ENCODE assay signal across 30 mouse cellular contexts in the genomic region with DNA sequence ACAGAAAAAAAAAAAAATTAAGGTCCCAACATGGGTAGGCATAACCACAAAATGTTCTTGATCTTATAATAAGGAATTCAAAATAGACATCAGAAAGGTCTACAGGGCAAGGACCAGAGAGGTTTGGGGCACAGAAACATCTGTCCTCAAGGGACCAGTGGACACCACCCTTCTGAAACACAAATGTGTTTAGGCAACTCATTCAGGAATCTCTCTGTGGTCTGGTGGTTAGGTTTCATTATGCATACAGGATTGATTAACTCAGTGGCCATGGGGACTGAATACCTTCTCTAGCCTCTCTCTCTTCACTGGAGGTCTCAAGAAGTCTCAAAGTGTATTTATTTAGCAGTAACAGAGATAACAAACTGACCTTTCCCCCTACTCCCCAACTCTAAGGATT.
"Had no signal": no experiment of that assay in that cellular context is flagged by ENCODE, and none has a peak within 500 bp of the region (broad histone marks: within the 10 kb centered on the region; RNA-seq: fewer than 3 reads in every experiment).

No protein-coding gene starts in this region.

- H3K9me3 ChIP-seq: limb, embryonic 10.5 days; limb, embryonic 12.5 days; limb, embryonic 13.5 days; limb, embryonic 15.5 days; liver, embryonic 12.5 days; liver, embryonic 13.5 days; liver, embryonic 15.5 days; lung, embryonic 15.5 days; midbrain, embryonic 10.5 days; midbrain, embryonic 12.5 days; midbrain, embryonic 13.5 days; midbrain, embryonic 15.5 days had no signal

- H3K4me1 ChIP-seq: limb, embryonic 10.5 days; limb, embryonic 12.5 days; limb, embryonic 13.5 days; limb, embryonic 15.5 days; liver, embryonic 12.5 days; liver, embryonic 13.5 days; liver, embryonic 15.5 days; lung, embryonic 15.5 days; megakaryocyte, embryonic 14.5 days; midbrain, embryonic 10.5 days; midbrain, embryonic 12.5 days; midbrain, embryonic 13.5 days; midbrain, embryonic 15.5 days had no signal

- H3K27me3 ChIP-seq: limb, embryonic 12.5 days; limb, embryonic 13.5 days; limb, embryonic 15.5 days; liver, embryonic 12.5 days; liver, embryonic 13.5 days; liver, embryonic 15.5 days; lung, embryonic 15.5 days; megakaryocyte, embryonic 14.5 days; midbrain, embryonic 12.5 days; midbrain, embryonic 13.5 days; midbrain, embryonic 15.5 days had no signal

- DNase-seq: left cerebral cortex, postnatal 4 days; liver; liver, embryonic 13.5 days; liver, postnatal 0 days; lung, adult 18-20 months; lung, adult 2 months; lung, postnatal 10 days; lung, postnatal 14 days; lung, postnatal 36 days; lung, postnatal 4 days; midbrain, embryonic 14.5 days had no signal

- H3K9ac ChIP-seq: limb, embryonic 12.5 days; limb, embryonic 13.5 days; limb, embryonic 15.5 days; liver, embryonic 12.5 days; liver, embryonic 13.5 days; liver, embryonic 14.5 days; liver, embryonic 15.5 days; liver, postnatal 0 days; lung, embryonic 14.5 days; lung, embryonic 15.5 days; midbrain, embryonic 12.5 days; midbrain, embryonic 13.5 days; midbrain, embryonic 15.5 days had no signal

- H3K36me3 ChIP-seq: limb, embryonic 10.5 days; limb, embryonic 12.5 days; limb, embryonic 13.5 days; limb, embryonic 15.5 days; liver, embryonic 12.5 days; liver, embryonic 13.5 days; liver, embryonic 15.5 days; lung, embryonic 15.5 days; midbrain, embryonic 10.5 days; midbrain, embryonic 12.5 days; midbrain, embryonic 13.5 days; midbrain, embryonic 15.5 days had no signal

- H3K4me3 ChIP-seq: left cerebral cortex, adult 2 months; limb, embryonic 10.5 days; limb, embryonic 12.5 days; limb, embryonic 13.5 days; limb, embryonic 15.5 days; liver, embryonic 12.5 days; liver, embryonic 13.5 days; liver, embryonic 15.5 days; lung, embryonic 15.5 days; megakaryocyte, embryonic 14.5 days; midbrain, embryonic 10.5 days; midbrain, embryonic 12.5 days; midbrain, embryonic 13.5 days; midbrain, embryonic 15.5 days; myocyte had no signal

- H3K27ac ChIP-seq: left cerebral cortex, adult 2 months; limb, embryonic 10.5 days; limb, embryonic 12.5 days; limb, embryonic 13.5 days; limb, embryonic 15.5 days; liver, embryonic 12.5 days; liver, embryonic 13.5 days; liver, embryonic 14.5 days; liver, embryonic 15.5 days; lung, embryonic 15.5 days; macrophage; midbrain, embryonic 10.5 days; midbrain, embryonic 12.5 days; midbrain, embryonic 13.5 days; midbrain, embryonic 15.5 days had no signal

- H3K4me2 ChIP-seq: limb, embryonic 12.5 days; limb, embryonic 13.5 days; limb, embryonic 15.5 days; liver, embryonic 11.5 days; liver, embryonic 12.5 days; liver, embryonic 13.5 days; liver, embryonic 15.5 days; lung, embryonic 14.5 days; lung, embryonic 15.5 days; midbrain, embryonic 11.5 days; midbrain, embryonic 12.5 days; midbrain, embryonic 13.5 days; midbrain, embryonic 15.5 days had no signal
